8 mouse cellular contexts compared by ENCODE assay signal in genomic region chr3:19894630-19895578, GRCm38 (mm10).
DNase-seq lines count a peak whose midpoint lies in the region; ATAC-seq and TF ChIP-seq lines count a peak whose summit lies in the region.

No protein-coding gene starts in this region.

- peaks cover 9% of the 10 kb centered on the region for H3K9me3 ChIP-seq in megakaryocyte, embryonic 14.5 days

- 0 out of 2 replicates have a peak, but pooled peaks have one; percentile 45 for TF ChIP-seq POLR2A in cortical plate, adult 2 months (IDR thresholded peaks at IDR 0.05; ENCODE audit: extremely low read depth, insufficient read depth, low read length)

- peaks cover 2% of the 10 kb centered on the region; the same call in 1 of the 2 replicates for H3K4me1 ChIP-seq in cortical plate, adult 2 months (ENCODE audit: control insufficient read depth, insufficient read depth, low read length)
- H3K4me1 ChIP-seq in megakaryocyte, embryonic 14.5 days = peaks cover 41% of the 10 kb centered on the region

- peak; percentile 91 to 94 for DNase-seq in gastrocnemius, adult 8-10 months (ENCODE audit: low spot score in 2 of 2)
- DNase-seq in hindlimb bud, embryonic 11.5 days (ENCODE audit: extremely low spot score, low read depth, low spot score) = peak; percentile 90
- peak; percentile 90 to 95 for DNase-seq in left cerebral cortex, adult 8-10 months (ENCODE audit: low spot score in 2 of 2)
- peak; percentile 97 to 98 for DNase-seq in right cerebral cortex, postnatal 10 days (ENCODE audit: low spot score in 2 of 2)
- DNase-seq in urinary bladder, postnatal 25 days (ENCODE audit: low spot score) = peak; percentile 92

- H3K27me3 ChIP-seq in megakaryocyte, embryonic 14.5 days (replicated peaks) = no peaks in the 10 kb centered on the region

- ATAC-seq in activated CD4-positive, CD25-positive, alpha-beta regulatory T cell, adult 4 months = peak; percentile 98

- H3K27ac ChIP-seq in cortical plate, adult 2 months (ENCODE audit: insufficient read depth, low read length) = peak overlapping the region; percentile 1; the same call in 1 of the 2 replicates

- H3K36me3 ChIP-seq in megakaryocyte, embryonic 14.5 days (replicated peaks; ENCODE audit: low read length) = peaks cover 7% of the 10 kb centered on the region

- TF ChIP-seq CTCF in cortical plate, adult 2 months (IDR thresholded peaks at IDR 0.05; ENCODE audit: extremely low read depth, insufficient read depth, low read length) = peak; percentile 79

- peak overlapping the region; percentile 85 for H3K4me3 ChIP-seq in cortical plate, adult 2 months (ENCODE audit: insufficient read depth, low read length)
- peak overlapping the region; percentile 100 for H3K4me3 ChIP-seq in megakaryocyte, embryonic 14.5 days (replicated peaks)

Comparison
In these comparisons a context has a peak if more than half of its experiments do, and no peak if none do; other contexts are left out.
1. Peak in every context shown above with its lines: DNase-seq, ATAC-seq, H3K4me3 ChIP-seq and H3K27ac ChIP-seq.